Mouse (Mus musculus) spleen, adult 2 months (tissue): ENCODE data around the gene Stard9. TPM values are rescaled to one million over a fixed set of nuclear protein-coding genes. Genes with fewer than 3 reads are reported as not detected.

Experiments used
- DNase-seq, 2 experiments: peaks; one replicate each; pipeline versions ENCODE4 v3.0.0 to v3.0.0-alpha.2; 2012 to 2021; ENCODE audit warnings: low spot score in 2 of 2, low read depth in 1 of 2
- H3K27ac ChIP-seq: fragments of 200-500 bp; 2 replicates; pipeline ENCODE4 v1.5.1; 2012; ENCODE audit warnings: low read length, inconsistent platforms; ENCODE audit not compliant: insufficient read depth
- H3K27me3 ChIP-seq: fragments of 200-500 bp; 2 replicates; pipeline ENCODE4 v1.6.1; 2012; ENCODE audit warnings: mild to moderate bottlenecking, moderate library complexity, low read length, inconsistent platforms; ENCODE audit not compliant: control insufficient read depth, insufficient read depth
- H3K36me3 ChIP-seq: fragments of 200-500 bp; 2 replicates; pipeline ENCODE4 v1.6.1; 2012; ENCODE audit warnings: mild to moderate bottlenecking, low read length, inconsistent platforms; ENCODE audit not compliant: control insufficient read depth, insufficient read depth
- H3K4me1 ChIP-seq: fragments of 200-500 bp; 2 replicates; pipeline ENCODE4 v1.6.1; 2011; ENCODE audit warnings: inconsistent platforms; ENCODE audit not compliant: control insufficient read depth, insufficient read depth, insufficient read length
- H3K4me3 ChIP-seq: fragments of 200-500 bp; 2 replicates; pipeline ENCODE4 v1.5.1; 2011; ENCODE audit warnings: mild to moderate bottlenecking, inconsistent platforms; ENCODE audit not compliant: insufficient read depth, insufficient read length; ENCODE audit errors: extremely low read depth
- CTCF ChIP-seq: fragments of 200-500 bp; IDR thresholded peaks from 2 replicates; pipeline ENCODE4 v1.5.1; 2011; ENCODE audit warnings: mild to moderate bottlenecking, inconsistent platforms; ENCODE audit not compliant: insufficient read depth, insufficient read length, insufficient replicate concordance; ENCODE audit errors: extremely low read depth
- POLR2A ChIP-seq: fragments of 200-500 bp; IDR thresholded peaks from 2 replicates; pipeline ENCODE4 v1.6.1; 2011; ENCODE audit warnings: low read depth, low read length, inconsistent platforms
- WGBS: fragments of 180-500 bp; shearing (Covaris S2); methylation state at CpG from one replicate; pipeline ENCODE4 v1.1.7; 2018; 5-methylcytosine and 5-hydroxymethylcytosine counted together
- polyA plus RNA-seq: library from polyadenylated mRNA; depleted of rRNA; stranded (reverse); fragments of >200 nt; gene quantifications from 2 replicates; pipeline ENCODE4 v1.2.3, GENCODE M21; 2012

The Stard9 gene
- polyA plus RNA-seq, 1 experiment, result 4.4 TPM

- Histone ChIP-seq H3K36me3 (no peaks in the 10 kb centered on the region), H3K4me3 (no peak overlapping the region), H3K4me1 (no peaks in the 10 kb centered on the region), H3K27ac (no peak overlapping the region), H3K27me3 (no peaks in the 10 kb centered on the region)
- no peak for DNase-seq
- TF ChIP-seq POLR2A (no peak), CTCF (no peak)
Measured at GRCm38 (mm10) chr2:120707041-120707440, 78.1 kb downstream of the Stard9 start.

- 28% methylated on average over 3 of the region's 3 CpGs for WGBS
- no peak for TF ChIP-seq CTCF
- TF ChIP-seq POLR2A, result no peak
- DNase-seq, result no peak
- Histone ChIP-seq H3K27ac (no peak overlapping the region), H3K4me3 (no peak overlapping the region), H3K4me1 (no peaks in the 10 kb centered on the region), H3K27me3 (no peaks in the 10 kb centered on the region), H3K36me3 (peaks cover 4% of the 10 kb centered on the region; the same call in 1 of the 2 replicates)
Measured at GRCm38 (mm10) chr2:120710154-120710553, 81.2 kb downstream of the Stard9 start.

GRCm38 (mm10) chr2:120710948-120711347 is 82.0 kb downstream of the Stard9 start:
- no peak for TF ChIP-seq POLR2A
- Histone ChIP-seq H3K27ac (no peak overlapping the region), H3K27me3 (no peaks in the 10 kb centered on the region), H3K4me1 (no peaks in the 10 kb centered on the region), H3K36me3 (peaks cover 6% of the 10 kb centered on the region), H3K4me3 (no peak overlapping the region)
- DNase-seq, result no peak
- WGBS, result 84% methylated on average over 3 of the region's 3 CpGs

- Histone ChIP-seq H3K4me1 (no peaks in the 10 kb centered on the region), H3K27me3 (no peaks in the 10 kb centered on the region), H3K36me3 (peaks cover 12% of the 10 kb centered on the region)
Measured at GRCm38 (mm10) chr2:120713441-120713840, 84.5 kb downstream of the Stard9 start.

GRCm38 (mm10) chr2:120718496-120718895 is 89.6 kb downstream of the Stard9 start:
- no peak overlapping the region for H3K4me3 ChIP-seq
- H3K27me3 ChIP-seq, result no peaks in the 10 kb centered on the region
- TF ChIP-seq CTCF (no peak), POLR2A (no peak)
- H3K27ac ChIP-seq, result no peak overlapping the region
- WGBS, result 93% methylated on average over 8 of the region's 8 CpGs
- DNase-seq, result no peak
- H3K36me3 ChIP-seq, result peaks cover 43% of the 10 kb centered on the region
- H3K4me1 ChIP-seq, result no peaks in the 10 kb centered on the region

More at GRCm38 (mm10) chr2:120713441-120713840, 84.5 kb downstream of the Stard9 start:
- Histone ChIP-seq H3K27ac (no peak overlapping the region), H3K4me3 (no peak overlapping the region)
- TF ChIP-seq CTCF (no peak), POLR2A (no peak)
- no peak for DNase-seq
- WGBS, result over 99% methylated on average over 3 of the region's 3 CpGs

- no peak for DNase-seq
- 86% methylated on average over 6 of the region's 6 CpGs for WGBS
- no peak overlapping the region for H3K27ac ChIP-seq
- H3K4me3 ChIP-seq, result no peak overlapping the region
- TF ChIP-seq CTCF (no peak), POLR2A (no peak)
- peaks cover 60% of the 10 kb centered on the region for H3K36me3 ChIP-seq
- H3K27me3 ChIP-seq, result no peaks in the 10 kb centered on the region
- H3K4me1 ChIP-seq, result no peaks in the 10 kb centered on the region
Measured at GRCm38 (mm10) chr2:120720821-120721220, 91.9 kb downstream of the Stard9 start.

GRCm38 (mm10) chr2:120721911-120722310 is 93.0 kb downstream of the Stard9 start:
- H3K27ac ChIP-seq, result no peak overlapping the region
- DNase-seq, result no peak
- H3K27me3 ChIP-seq, result no peaks in the 10 kb centered on the region
- peaks cover 67% of the 10 kb centered on the region for H3K36me3 ChIP-seq
- WGBS, result 95% methylated on average over 2 of the region's 2 CpGs
- no peaks in the 10 kb centered on the region for H3K4me1 ChIP-seq
- TF ChIP-seq CTCF (no peak), POLR2A (no peak)
- no peak overlapping the region for H3K4me3 ChIP-seq

- H3K27me3 ChIP-seq, result no peaks in the 10 kb centered on the region
- no peaks in the 10 kb centered on the region for H3K4me1 ChIP-seq
- peaks cover 70% of the 10 kb centered on the region for H3K36me3 ChIP-seq
- no peak for TF ChIP-seq CTCF
- TF ChIP-seq POLR2A, result no peak
- no peak overlapping the region for H3K4me3 ChIP-seq
- H3K27ac ChIP-seq, result no peak overlapping the region
- 90% methylated on average over 8 of the region's 8 CpGs for WGBS
- no peak for DNase-seq
Measured at GRCm38 (mm10) chr2:120722491-120722890, 93.6 kb downstream of the Stard9 start.
